Mouse (Mus musculus) heart, embryonic 16.5 days (tissue): ENCODE measurements at regions not wholly inside any gene's neighbourhood (a gene's known extent, or its start where the extent isn't known, plus 50 kb on each side); places are given as distances from the start of the nearest gene placed in this dataset.
A peak's percentile ranks its signal among the peaks of the same experiment; 100 is the strongest.

Experiments used
- ATAC-seq: fragments of 200-750 bp; cut with Nextera tagmentation; replicated peaks from 2 replicates; pipeline ENCODE4 v1.8.0; 2017; ENCODE audit warnings: moderate number of reproducible peaks; ENCODE audit not compliant: insufficient read depth, low FRiP score; ENCODE audit errors: extremely low read depth
- H3K27ac ChIP-seq: fragments of 300-500 bp; sonication (generic); 2 replicates; pipeline ENCODE4 v1.5.1; 2014; ENCODE audit warnings: mild to moderate bottlenecking, low read length, control low read depth, moderate library complexity
- H3K27me3 ChIP-seq: fragments of 300-500 bp; sonication (generic); 2 replicates; pipeline ENCODE4 v1.6.1; 2014; ENCODE audit warnings: low read length, mixed read lengths; ENCODE audit not compliant: control insufficient read depth, insufficient read depth
- H3K36me3 ChIP-seq: fragments of 300-500 bp; sonication (generic); 2 replicates; pipeline ENCODE4 v1.6.1; 2014; ENCODE audit not compliant: control insufficient read depth, insufficient read depth
- H3K4me1 ChIP-seq: fragments of 300-500 bp; sonication (generic); 2 replicates; pipeline ENCODE4 v1.6.1; 2014; ENCODE audit warnings: low read length, mixed read lengths; ENCODE audit not compliant: control insufficient read depth, insufficient read depth
- H3K4me2 ChIP-seq: fragments of 300-500 bp; sonication (generic); 2 replicates; pipeline ENCODE4 v1.6.1; 2014; ENCODE audit warnings: low read depth, mild to moderate bottlenecking, control low read depth, low read length
- H3K4me3 ChIP-seq: fragments of 300-500 bp; sonication (generic); 2 replicates; pipeline ENCODE4 v1.5.1; 2014; ENCODE audit warnings: mild to moderate bottlenecking, control low read depth, low read length
- H3K9ac ChIP-seq: fragments of 300-500 bp; sonication (generic); 2 replicates; pipeline ENCODE4 v1.6.1; 2014; ENCODE audit warnings: low read length, control low read depth
- H3K9me3 ChIP-seq: fragments of 300-500 bp; sonication (generic); replicated peaks from 2 replicates; pipeline ENCODE4 v1.6.1; 2016; ENCODE audit warnings: low read length; ENCODE audit not compliant: control insufficient read depth
- WGBS: fragments of 180-500 bp; shearing (Covaris S2); extraction: QIAGEN DNeasy Blood & Tissue Kit; methylation state at CpG from one replicate; pipeline ENCODE4 v1.1.7; 2014; 5-methylcytosine and 5-hydroxymethylcytosine counted together

- H3K27ac ChIP-seq: no peak overlapping the region
- no peaks in the 10 kb centered on the region for H3K36me3 ChIP-seq
- no peak for ATAC-seq
- H3K9me3 ChIP-seq: no peaks in the 10 kb centered on the region
- no peaks in the 10 kb centered on the region for H3K27me3 ChIP-seq
- 43% methylated on average over 1 of the region's 1 CpGs for WGBS
- no peak overlapping the region for H3K4me2 ChIP-seq
- H3K9ac ChIP-seq: no peak overlapping the region
- H3K4me1 ChIP-seq: no peaks in the 10 kb centered on the region
- no peak overlapping the region for H3K4me3 ChIP-seq
Measured at GRCm38 (mm10) chr11:18821384-18821783, 197.4 kb downstream of the Meis1 start.

- ATAC-seq: no peak
- H3K9ac ChIP-seq: no peak overlapping the region
- no peaks in the 10 kb centered on the region for H3K36me3 ChIP-seq
- no peak overlapping the region for H3K4me2 ChIP-seq
- 91% methylated on average over 3 of the region's 3 CpGs for WGBS
- no peaks in the 10 kb centered on the region for H3K9me3 ChIP-seq
- H3K4me3 ChIP-seq: no peak overlapping the region
- H3K4me1 ChIP-seq: no peaks in the 10 kb centered on the region
- H3K27ac ChIP-seq: no peak overlapping the region
- H3K27me3 ChIP-seq: no peaks in the 10 kb centered on the region
Measured at GRCm38 (mm10) chr11:18814110-18814509, 204.7 kb downstream of the Meis1 start.

DNA sequence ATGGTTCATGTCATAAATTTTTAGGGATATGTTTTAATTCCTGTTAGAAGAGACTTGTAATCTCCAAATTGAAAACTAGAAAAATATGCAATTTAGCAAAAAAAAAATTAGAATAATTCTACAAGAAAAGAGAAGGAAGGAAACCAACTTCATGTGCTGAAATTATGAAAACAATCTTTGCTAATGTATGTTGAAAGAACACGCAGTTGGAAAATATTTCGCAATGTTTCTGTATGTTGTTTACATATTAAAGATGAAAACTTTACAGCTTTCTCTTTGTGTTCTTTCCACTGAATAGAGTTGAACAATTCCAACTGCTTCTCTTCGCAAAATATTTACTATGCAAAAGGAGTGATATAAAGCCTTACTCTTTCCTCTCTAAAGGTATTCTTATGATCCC lies 251.3 kb downstream of the Meis1 start:
- H3K9me3 ChIP-seq: no peaks in the 10 kb centered on the region
- WGBS: 95% methylated on average over 3 of the region's 3 CpGs
- H3K27me3 ChIP-seq: no peaks in the 10 kb centered on the region
- no peaks in the 10 kb centered on the region for H3K4me1 ChIP-seq
- no peak overlapping the region for H3K4me2 ChIP-seq
- H3K9ac ChIP-seq: no peak overlapping the region
- no peak for ATAC-seq
- H3K36me3 ChIP-seq: no peaks in the 10 kb centered on the region
- no peak overlapping the region for H3K27ac ChIP-seq
- no peak overlapping the region for H3K4me3 ChIP-seq

GRCm38 (mm10) chr11:18766458-18767016 lies 252.2 kb downstream of the Meis1 start:
- Histone ChIP-seq H3K36me3 (no peaks in the 10 kb centered on the region), H3K9me3 (no peaks in the 10 kb centered on the region), H3K27me3 (no peaks in the 10 kb centered on the region), H3K4me2 (no peak overlapping the region), H3K9ac (no peak overlapping the region), H3K4me3 (no peak overlapping the region), H3K27ac (no peak overlapping the region), H3K4me1 (no peaks in the 10 kb centered on the region)
- no peak for ATAC-seq
- 69% methylated on average over 6 of the region's 6 CpGs for WGBS

- H3K4me1 ChIP-seq: no peaks in the 10 kb centered on the region
- no peak overlapping the region for H3K9ac ChIP-seq
- H3K27ac ChIP-seq: no peak overlapping the region
- H3K27me3 ChIP-seq: no peaks in the 10 kb centered on the region
- no peak overlapping the region for H3K4me2 ChIP-seq
- H3K36me3 ChIP-seq: no peaks in the 10 kb centered on the region
- H3K9me3 ChIP-seq: no peaks in the 10 kb centered on the region
- no peak overlapping the region for H3K4me3 ChIP-seq
- no peak for ATAC-seq
- WGBS: 74% methylated on average over 6 of the region's 6 CpGs
Measured at GRCm38 (mm10) chr11:18758591-18759074, 260.2 kb downstream of the Meis1 start.

- Histone ChIP-seq H3K4me2 (no peak overlapping the region), H3K9me3 (no peaks in the 10 kb centered on the region), H3K9ac (no peak overlapping the region), H3K4me3 (no peak overlapping the region), H3K27me3 (no peaks in the 10 kb centered on the region), H3K36me3 (no peaks in the 10 kb centered on the region), H3K4me1 (peaks cover 1% of the 10 kb centered on the region; the same call in 1 of the 2 replicates), H3K27ac (no peak overlapping the region)
- no peak for ATAC-seq
- 45% methylated on average over 1 of the region's 1 CpGs for WGBS
Measured at GRCm38 (mm10) chr11:18756576-18756975, 262.2 kb downstream of the Meis1 start.

DNA sequence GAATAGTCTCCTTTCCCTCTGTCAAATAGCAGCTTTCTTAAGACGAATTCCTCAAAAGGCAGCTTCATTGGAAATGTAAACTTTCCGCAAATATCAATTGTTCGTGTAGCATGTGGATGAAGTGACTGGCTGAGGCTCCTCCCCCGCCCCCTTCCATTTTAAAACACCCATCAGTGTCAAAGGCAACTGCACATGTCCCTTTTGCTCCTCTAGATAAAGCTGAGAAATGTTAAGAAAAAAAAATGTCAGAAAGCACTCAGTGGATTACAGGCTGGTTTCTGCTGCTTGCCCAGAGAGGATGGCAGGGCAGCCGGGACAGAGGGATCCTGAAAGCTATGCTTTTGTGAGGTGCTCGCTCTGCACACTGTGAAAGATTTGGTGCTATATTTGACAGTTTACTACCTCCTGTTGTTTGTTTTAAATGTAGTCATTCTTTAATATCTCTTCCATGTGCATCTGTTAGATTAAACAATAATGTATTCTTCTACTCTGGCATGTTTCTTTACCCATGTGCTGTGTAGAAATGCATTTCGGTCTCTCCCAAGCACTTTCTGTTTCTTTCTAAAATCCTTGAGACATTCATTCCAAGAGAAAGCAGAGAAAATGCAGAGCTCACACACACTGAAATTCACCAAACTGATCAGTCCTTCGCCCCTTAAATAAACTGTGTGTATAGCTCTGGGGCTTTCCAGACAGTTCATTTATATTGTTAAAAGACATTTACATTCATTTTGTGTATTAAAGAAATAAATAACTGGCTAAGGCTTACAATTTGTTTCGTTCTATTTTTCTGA lies 263.9 kb downstream of the Meis1 start:
- no peak overlapping the region for H3K27ac ChIP-seq
- H3K9me3 ChIP-seq: no peaks in the 10 kb centered on the region
- H3K4me1 ChIP-seq: peaks cover 5% of the 10 kb centered on the region; the same call in 1 of the 2 replicates
- peak overlapping the region; percentile 22 for H3K4me2 ChIP-seq
- H3K36me3 ChIP-seq: no peaks in the 10 kb centered on the region
- peak overlapping the region; percentile 4; the same call in 1 of the 2 replicates for H3K4me3 ChIP-seq
- H3K9ac ChIP-seq: no peak overlapping the region
- no peak for ATAC-seq
- WGBS: 53% methylated on average over 9 of the region's 9 CpGs
- H3K27me3 ChIP-seq: no peaks in the 10 kb centered on the region

DNA sequence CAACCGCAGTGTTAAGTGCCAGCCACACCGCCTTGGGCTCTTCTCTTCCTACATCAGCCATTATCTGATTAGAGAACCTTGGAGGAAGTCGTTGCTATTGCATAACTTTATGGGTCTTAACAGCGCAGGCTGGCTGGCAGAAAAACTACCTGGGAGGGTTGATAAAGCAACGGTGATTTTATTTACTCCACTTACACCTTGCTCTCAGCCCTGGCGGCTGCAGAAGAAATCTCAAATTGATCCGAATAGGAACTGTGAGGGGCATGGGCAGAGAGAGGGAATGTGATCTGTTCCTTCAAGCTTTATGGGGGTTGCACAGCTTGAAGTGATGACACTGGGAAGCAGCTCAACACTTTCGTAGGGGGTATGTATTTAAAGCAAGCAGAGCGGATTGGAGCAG lies 264.9 kb downstream of the Meis1 start:
- no peaks in the 10 kb centered on the region for H3K36me3 ChIP-seq
- no peaks in the 10 kb centered on the region for H3K27me3 ChIP-seq
- no peak for ATAC-seq
- no peak overlapping the region for H3K27ac ChIP-seq
- H3K4me2 ChIP-seq: peak overlapping the region; percentile 32
- 17% methylated on average over 9 of the region's 9 CpGs for WGBS
- H3K9me3 ChIP-seq: no peaks in the 10 kb centered on the region
- peaks cover 5% of the 10 kb centered on the region; the same call in 1 of the 2 replicates for H3K4me1 ChIP-seq
- no peak overlapping the region for H3K4me3 ChIP-seq
- H3K9ac ChIP-seq: no peak overlapping the region

- no peak overlapping the region for H3K4me2 ChIP-seq
- H3K4me3 ChIP-seq: no peak overlapping the region
- peaks cover 5% of the 10 kb centered on the region; the same call in 1 of the 2 replicates for H3K4me1 ChIP-seq
- H3K27me3 ChIP-seq: no peaks in the 10 kb centered on the region
- H3K9ac ChIP-seq: no peak overlapping the region
- WGBS: 75% methylated on average over 1 of the region's 1 CpGs
- H3K27ac ChIP-seq: no peak overlapping the region
- no peaks in the 10 kb centered on the region for H3K9me3 ChIP-seq
- no peaks in the 10 kb centered on the region for H3K36me3 ChIP-seq
- no peak for ATAC-seq
Measured at GRCm38 (mm10) chr11:18753246-18753645, 265.5 kb downstream of the Meis1 start.
